Mouse (Mus musculus): ENCODE results near the gene Cant1.

Cant1 gene

GRCm38 (mm10) chr11:118418834-118419504, at the start of gene Cant1:
Gene Cant1, minus strand, starts transcription at chr11:118419086.
- DNase-seq (ENCODE audit: low spot score in 2 of 2), result peak; percentile 97

- DNase-seq (ENCODE audit: low spot score in 2 of 2), result no peak
Observed at GRCm38 (mm10) chr11:118467441-118468035, 48.7 kb upstream of the Cant1 start.

GRCm38 (mm10) chr11:118460280-118460679, 41.4 kb upstream of the Cant1 start:
- DNase-seq (ENCODE audit: low spot score in 2 of 2), result peak in 1 of 2 experiments; percentile 48

- no peak for DNase-seq (ENCODE audit: low spot score in 2 of 2)
Observed at GRCm38 (mm10) chr11:118459536-118459935, 40.6 kb upstream of the Cant1 start.

GRCm38 (mm10) chr11:118459051-118459450, 40.2 kb upstream of the Cant1 start:
- DNase-seq (ENCODE audit: low spot score in 2 of 2), result peak; percentile 22 to 27

GRCm38 (mm10) chr11:118456937-118457336, 38.1 kb upstream of the Cant1 start:
- no peak for DNase-seq (ENCODE audit: low spot score in 2 of 2)

- DNase-seq (ENCODE audit: low spot score in 2 of 2), result no peak
Observed at GRCm38 (mm10) chr11:118455788-118456187, 36.9 kb upstream of the Cant1 start.

GRCm38 (mm10) chr11:118453886-118454671, 35.2 kb upstream of the Cant1 start:
- DNase-seq (ENCODE audit: low spot score in 2 of 2), result no peak

- no peak for DNase-seq (ENCODE audit: low spot score in 2 of 2)
Observed at GRCm38 (mm10) chr11:118452955-118453354, 34.1 kb upstream of the Cant1 start.

- no peak for DNase-seq (ENCODE audit: low spot score in 2 of 2)
Observed at GRCm38 (mm10) chr11:118451211-118451610, 32.3 kb upstream of the Cant1 start.

- DNase-seq (ENCODE audit: low spot score in 2 of 2), result no peak
Observed at GRCm38 (mm10) chr11:118448385-118448784, 29.5 kb upstream of the Cant1 start.

GRCm38 (mm10) chr11:118447346-118447745, 28.5 kb upstream of the Cant1 start:
- no peak for DNase-seq (ENCODE audit: low spot score in 2 of 2)

- DNase-seq (ENCODE audit: low spot score in 2 of 2), result peak; percentile 58 to 61
Observed at GRCm38 (mm10) chr11:118445843-118446242, 27.0 kb upstream of the Cant1 start.

- peak; percentile 60 to 67 for DNase-seq (ENCODE audit: low spot score in 2 of 2)
Observed at GRCm38 (mm10) chr11:118443201-118443970, 24.5 kb upstream of the Cant1 start.

GRCm38 (mm10) chr11:118442691-118443090, 23.8 kb upstream of the Cant1 start:
- DNase-seq (ENCODE audit: low spot score in 2 of 2), result no peak

GRCm38 (mm10) chr11:118438665-118439414, 20.0 kb upstream of the Cant1 start:
- no peak for DNase-seq (ENCODE audit: low spot score in 2 of 2)

GRCm38 (mm10) chr11:118436471-118436935, 17.6 kb upstream of the Cant1 start:
- DNase-seq (ENCODE audit: low spot score in 2 of 2), result no peak

- DNase-seq (ENCODE audit: low spot score in 2 of 2), result no peak
Observed at GRCm38 (mm10) chr11:118434093-118434492, 15.2 kb upstream of the Cant1 start.

GRCm38 (mm10) chr11:118433398-118433868, 14.5 kb upstream of the Cant1 start:
- DNase-seq (ENCODE audit: low spot score in 2 of 2), result no peak

GRCm38 (mm10) chr11:118431100-118431948, 12.4 kb upstream of the Cant1 start:
- no peak for DNase-seq (ENCODE audit: low spot score in 2 of 2)

All from natural killer cell, adult 2 months (primary cell).